Mouse (Mus musculus): ENCODE results near the gene Gm28036. TPM values are rescaled to one million over a fixed set of nuclear protein-coding genes. Genes with fewer than 3 reads are reported as not detected.
A peak's percentile ranks its signal among the peaks of the same experiment; 100 is the strongest.

The Gm28036 gene
- polyA plus RNA-seq, 1 experiment = 52.2 TPM

DNA sequence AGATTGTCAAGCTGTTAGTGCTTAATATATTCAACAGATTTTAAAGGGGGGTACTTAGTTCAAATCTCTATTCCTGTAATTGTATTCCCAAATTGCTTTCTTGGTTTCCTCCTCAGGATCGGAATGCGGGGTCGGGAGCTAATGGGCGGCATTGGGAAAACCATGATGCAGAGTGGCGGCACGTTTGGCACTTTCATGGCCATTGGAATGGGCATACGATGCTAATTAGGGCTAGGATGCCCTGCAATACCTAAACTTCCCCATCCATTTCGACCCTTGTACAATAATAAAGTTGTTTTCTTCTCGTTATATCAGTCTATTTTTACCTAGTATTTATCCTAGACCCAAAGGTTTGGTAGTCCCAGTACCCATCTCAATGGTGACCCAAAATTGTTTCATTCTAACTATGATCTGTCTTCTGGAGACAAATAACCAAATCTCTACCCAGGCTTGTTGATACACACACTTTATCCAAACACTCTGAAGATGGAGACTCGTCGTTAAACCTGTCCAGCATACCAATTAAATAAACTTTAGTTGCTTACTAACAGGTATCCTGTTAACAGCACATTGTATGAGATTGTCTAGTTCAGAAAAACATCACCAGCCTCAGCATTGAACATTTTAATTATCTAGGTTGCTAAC lies 18.7 kb upstream of the Gm28036 start:
- Histone ChIP-seq H3K27ac (ENCODE audit: insufficient read depth, low read length) (no peak overlapping the region), H3K36me3 (ENCODE audit: control insufficient read depth, insufficient read depth, low read length, poor library complexity, severe bottlenecking) (peaks cover 32% of the 10 kb centered on the region), H3K27me3 (ENCODE audit: control insufficient read depth, insufficient read depth, low read length, poor library complexity, severe bottlenecking) (no peaks in the 10 kb centered on the region), H3K4me1 (ENCODE audit: control insufficient read depth, insufficient read depth, low read length) (no peaks in the 10 kb centered on the region), H3K9ac (ENCODE audit: low read depth, poor library complexity, severe bottlenecking) (no peak overlapping the region), H3K9me3 (replicated peaks; ENCODE audit: control insufficient read depth, insufficient read depth, low read length, poor library complexity, severe bottlenecking) (no peaks in the 10 kb centered on the region), H3K4me3 (ENCODE audit: low read depth, low read length) (no peak overlapping the region)
- TF ChIP-seq EP300 (IDR thresholded peaks at IDR 0.05; ENCODE audit: insufficient read depth, low read depth, low read length) (no peak), POLR2A (IDR thresholded peaks at IDR 0.05; ENCODE audit: insufficient read depth, low read length) (no peak), CTCF (IDR thresholded peaks at IDR 0.05; ENCODE audit: low read depth, low read length) (no peak)

DNA sequence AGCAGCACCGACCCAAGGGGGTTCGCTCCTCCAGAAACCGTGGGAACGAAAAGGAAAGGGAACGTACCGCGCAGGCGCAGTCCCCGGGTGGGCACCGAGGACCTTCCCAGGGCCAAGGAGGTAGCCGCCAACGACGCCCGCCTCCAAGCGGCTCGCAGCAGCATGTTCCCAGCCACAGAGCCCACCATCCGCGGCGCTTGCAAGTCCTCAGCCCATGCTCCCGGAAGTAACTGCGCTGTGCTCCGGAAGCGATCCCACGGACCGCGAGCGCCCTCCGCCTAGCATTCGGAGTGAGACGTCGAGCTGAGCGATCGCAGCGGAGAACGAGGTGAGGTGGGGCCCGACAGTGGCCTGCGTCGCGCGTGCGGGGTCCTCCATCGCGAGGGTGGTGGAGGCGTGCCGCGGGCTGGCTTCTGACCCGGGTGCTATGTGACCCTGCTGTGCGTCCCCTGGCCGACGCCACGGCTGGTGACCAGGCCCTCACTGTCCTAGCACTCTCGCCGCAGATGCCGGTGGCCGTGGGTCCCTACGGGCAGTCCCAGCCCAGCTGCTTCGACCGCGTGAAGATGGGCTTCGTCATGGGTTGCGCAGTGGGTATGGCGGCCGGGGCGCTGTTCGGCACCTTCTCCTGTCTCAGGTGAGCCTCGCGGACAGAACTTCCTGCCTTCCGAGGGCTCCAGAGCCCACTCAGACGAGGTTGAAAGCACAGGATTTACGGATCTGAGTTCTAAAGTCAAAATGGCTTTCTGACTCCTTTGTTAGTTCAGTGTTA lies 17.2 kb upstream of the Gm28036 start, which contains the start of the genes Romo1 and Nfs1:
Romo1 (plus strand) TSS at position 87 of the 772 bp plus-strand sequence.
Nfs1 (minus strand) TSS at position 234 of the 772 bp plus-strand sequence.
- peaks cover 18% of the 10 kb centered on the region for H3K36me3 ChIP-seq (ENCODE audit: control insufficient read depth, insufficient read depth, low read length, poor library complexity, severe bottlenecking)
- peak within 1 kb of the TSS; percentile 17; the same call in 1 of the 2 replicates for H3K27ac ChIP-seq (ENCODE audit: insufficient read depth, low read length)
- H3K9ac ChIP-seq (ENCODE audit: low read depth, poor library complexity, severe bottlenecking) = peak within 1 kb of the TSS; percentile 60
- no peaks in the 10 kb centered on the region for H3K27me3 ChIP-seq (ENCODE audit: control insufficient read depth, insufficient read depth, low read length, poor library complexity, severe bottlenecking)
- TF ChIP-seq EP300 (IDR thresholded peaks at IDR 0.05; ENCODE audit: insufficient read depth, low read depth, low read length) (0 out of 2 replicates have a peak, but pooled peaks have one; percentile 16), POLR2A (IDR thresholded peaks at IDR 0.05; ENCODE audit: insufficient read depth, low read length) (no peak), CTCF (IDR thresholded peaks at IDR 0.05; ENCODE audit: low read depth, low read length) (peak; percentile 31)
- H3K4me3 ChIP-seq (ENCODE audit: low read depth, low read length) = peak within 1 kb of the TSS; percentile 72
- no peaks in the 10 kb centered on the region for H3K4me1 ChIP-seq (ENCODE audit: control insufficient read depth, insufficient read depth, low read length)
- no peaks in the 10 kb centered on the region for H3K9me3 ChIP-seq (replicated peaks; ENCODE audit: control insufficient read depth, insufficient read depth, low read length, poor library complexity, severe bottlenecking)

DNA sequence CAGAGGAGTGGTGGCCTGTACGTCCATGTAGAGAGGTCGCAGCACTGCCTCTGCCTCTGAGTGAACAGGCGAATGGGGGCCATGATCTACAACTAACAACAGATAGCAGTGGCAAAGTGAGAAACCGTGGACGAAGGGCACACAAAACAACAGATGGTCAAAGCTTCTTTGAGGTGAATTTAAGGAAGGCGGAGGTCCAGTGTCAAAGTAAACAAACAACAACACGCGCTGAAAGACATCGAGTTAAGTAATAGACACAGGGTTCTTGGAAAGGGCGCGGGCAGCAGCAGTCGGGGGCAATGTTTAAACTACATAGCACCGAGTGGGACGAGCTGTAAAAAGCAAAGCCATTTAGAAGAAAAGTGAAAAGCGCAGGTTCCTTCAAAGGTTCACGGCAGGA lies 16.5 kb upstream of the Gm28036 start:
- Histone ChIP-seq H3K4me1 (ENCODE audit: control insufficient read depth, insufficient read depth, low read length) (no peaks in the 10 kb centered on the region), H3K9ac (ENCODE audit: low read depth, poor library complexity, severe bottlenecking) (peak overlapping the region; percentile 60), H3K27ac (ENCODE audit: insufficient read depth, low read length) (peak overlapping the region; percentile 17; the same call in 1 of the 2 replicates), H3K36me3 (ENCODE audit: control insufficient read depth, insufficient read depth, low read length, poor library complexity, severe bottlenecking) (peaks cover 10% of the 10 kb centered on the region), H3K9me3 (replicated peaks; ENCODE audit: control insufficient read depth, insufficient read depth, low read length, poor library complexity, severe bottlenecking) (no peaks in the 10 kb centered on the region), H3K4me3 (ENCODE audit: low read depth, low read length) (peak overlapping the region; percentile 72), H3K27me3 (ENCODE audit: control insufficient read depth, insufficient read depth, low read length, poor library complexity, severe bottlenecking) (no peaks in the 10 kb centered on the region)
- no peak for TF ChIP-seq CTCF (IDR thresholded peaks at IDR 0.05; ENCODE audit: low read depth, low read length)
- TF ChIP-seq POLR2A (IDR thresholded peaks at IDR 0.05; ENCODE audit: insufficient read depth, low read length) = no peak
- no peak for TF ChIP-seq EP300 (IDR thresholded peaks at IDR 0.05; ENCODE audit: insufficient read depth, low read depth, low read length)

DNA sequence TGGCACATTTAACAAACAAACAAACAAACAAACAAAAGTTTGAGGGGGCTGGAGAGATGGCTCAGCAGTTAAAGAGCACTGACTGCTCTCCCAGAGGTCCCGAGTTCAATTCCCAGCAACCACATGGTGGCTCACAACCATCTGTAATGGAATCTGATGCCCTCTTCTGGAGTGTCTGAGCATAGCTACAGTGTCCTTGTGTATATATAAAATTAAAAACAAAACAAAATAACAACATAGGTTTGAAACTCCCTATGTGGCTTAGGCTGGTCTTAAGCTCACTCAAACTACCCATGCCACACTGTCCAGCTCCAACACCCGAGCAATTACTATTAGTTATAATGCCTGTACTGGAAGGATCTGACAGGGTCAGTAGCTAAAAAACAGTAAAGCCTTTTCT lies 15.9 kb upstream of the Gm28036 start:
- no peak overlapping the region for H3K4me3 ChIP-seq (ENCODE audit: low read depth, low read length)
- peak overlapping the region; percentile 60; the same call in 1 of the 2 replicates for H3K9ac ChIP-seq (ENCODE audit: low read depth, poor library complexity, severe bottlenecking)
- H3K27me3 ChIP-seq (ENCODE audit: control insufficient read depth, insufficient read depth, low read length, poor library complexity, severe bottlenecking) = no peaks in the 10 kb centered on the region
- peaks cover 6% of the 10 kb centered on the region for H3K36me3 ChIP-seq (ENCODE audit: control insufficient read depth, insufficient read depth, low read length, poor library complexity, severe bottlenecking)
- TF ChIP-seq CTCF (IDR thresholded peaks at IDR 0.05; ENCODE audit: low read depth, low read length) (no peak), EP300 (IDR thresholded peaks at IDR 0.05; ENCODE audit: insufficient read depth, low read depth, low read length) (no peak), POLR2A (IDR thresholded peaks at IDR 0.05; ENCODE audit: insufficient read depth, low read length) (no peak)
- H3K9me3 ChIP-seq (replicated peaks; ENCODE audit: control insufficient read depth, insufficient read depth, low read length, poor library complexity, severe bottlenecking) = no peaks in the 10 kb centered on the region
- no peaks in the 10 kb centered on the region for H3K4me1 ChIP-seq (ENCODE audit: control insufficient read depth, insufficient read depth, low read length)
- H3K27ac ChIP-seq (ENCODE audit: insufficient read depth, low read length) = no peak overlapping the region

DNA sequence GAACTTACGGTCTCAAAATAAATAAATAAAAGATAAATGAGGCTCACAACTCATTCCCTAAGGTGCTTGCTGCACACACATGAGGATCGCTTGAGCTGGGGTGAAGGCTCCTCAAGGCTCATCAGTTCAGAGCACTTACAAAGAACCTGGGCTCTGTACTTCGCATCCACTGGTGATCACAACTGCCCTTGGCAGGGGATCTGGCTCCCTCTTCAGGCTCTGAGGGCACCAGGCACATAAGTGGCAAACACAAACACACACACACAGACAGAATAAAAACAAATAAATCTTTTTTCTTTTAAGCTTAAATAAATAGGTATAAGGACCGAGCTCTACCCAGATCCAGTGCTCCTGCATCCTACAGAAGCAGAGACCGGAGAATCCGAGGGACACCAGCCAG lies 8.8 kb upstream of the Gm28036 start:
- Histone ChIP-seq H3K36me3 (ENCODE audit: control insufficient read depth, insufficient read depth, low read length, poor library complexity, severe bottlenecking) (no peaks in the 10 kb centered on the region), H3K9me3 (replicated peaks; ENCODE audit: control insufficient read depth, insufficient read depth, low read length, poor library complexity, severe bottlenecking) (no peaks in the 10 kb centered on the region), H3K4me3 (ENCODE audit: low read depth, low read length) (no peak overlapping the region), H3K27ac (ENCODE audit: insufficient read depth, low read length) (no peak overlapping the region), H3K27me3 (ENCODE audit: control insufficient read depth, insufficient read depth, low read length, poor library complexity, severe bottlenecking) (no peaks in the 10 kb centered on the region), H3K9ac (ENCODE audit: low read depth, poor library complexity, severe bottlenecking) (no peak overlapping the region), H3K4me1 (ENCODE audit: control insufficient read depth, insufficient read depth, low read length) (no peaks in the 10 kb centered on the region)
- TF ChIP-seq CTCF (IDR thresholded peaks at IDR 0.05; ENCODE audit: low read depth, low read length) (peak; percentile 46), POLR2A (IDR thresholded peaks at IDR 0.05; ENCODE audit: insufficient read depth, low read length) (no peak), EP300 (IDR thresholded peaks at IDR 0.05; ENCODE audit: insufficient read depth, low read depth, low read length) (no peak)

Measured in ES-Bruce4 (cell line).